Mouse (Mus musculus) limb, embryonic 11.5 days (tissue): Measurements from ENCODE around the gene Ptprj. TPM values are rescaled to one million over a fixed set of nuclear protein-coding genes. Genes with fewer than 3 reads are reported as not detected.

Source experiments
- ATAC-seq: fragments of 200-750 bp; cut with Nextera tagmentation; 2 replicates; pipeline ENCODE4 v1.8.0; 2017; ENCODE audit warnings: low read depth; ENCODE audit not compliant: insufficient number of reproducible peaks, low FRiP score, low TSS enrichment
- DNase-seq: peaks from one replicate; pipeline ENCODE4 v3.0.0-alpha.2; 2015; ENCODE audit warnings: low spot score
- H3K27ac ChIP-seq: fragments of 300-500 bp; sonication (generic); replicated peaks from 2 replicates; pipeline ENCODE4 v1.5.1; 2014; ENCODE audit warnings: low read depth, mild to moderate bottlenecking, low read length
- H3K27me3 ChIP-seq: fragments of 300-500 bp; sonication (generic); 2 replicates; pipeline ENCODE4 v1.6.1; 2014; ENCODE audit warnings: mild to moderate bottlenecking, low read length, mixed read lengths; ENCODE audit not compliant: control insufficient read depth, insufficient read depth
- H3K36me3 ChIP-seq: fragments of 300-500 bp; sonication (generic); 2 replicates; pipeline ENCODE4 v1.6.1; 2014; ENCODE audit warnings: mild to moderate bottlenecking, low read length, moderate library complexity, mixed read lengths; ENCODE audit not compliant: control insufficient read depth, insufficient read depth
- H3K4me1 ChIP-seq: fragments of 300-500 bp; sonication (generic); 2 replicates; pipeline ENCODE4 v1.6.1; 2014; ENCODE audit warnings: low read length, mixed read lengths; ENCODE audit not compliant: control insufficient read depth, insufficient read depth
- H3K4me2 ChIP-seq: fragments of 300-500 bp; sonication (generic); 2 replicates; pipeline ENCODE4 v1.6.1; 2014; ENCODE audit warnings: low read depth, mild to moderate bottlenecking, moderate library complexity; ENCODE audit not compliant: severe bottlenecking
- H3K4me3 ChIP-seq: fragments of 300-500 bp; sonication (generic); 2 replicates; pipeline ENCODE4 v1.5.1; 2014; ENCODE audit warnings: low read depth, low read length
- H3K9ac ChIP-seq: fragments of 300-500 bp; sonication (generic); 2 replicates; pipeline ENCODE4 v1.6.1; 2014; ENCODE audit warnings: mild to moderate bottlenecking, low read length
- H3K9me3 ChIP-seq: fragments of 300-500 bp; sonication (generic); 2 replicates; pipeline ENCODE4 v1.6.1; 2016; ENCODE audit warnings: low read length; ENCODE audit not compliant: control insufficient read depth
- WGBS: fragments of 180-500 bp; shearing (Covaris S2); extraction: QIAGEN DNeasy Blood & Tissue Kit; methylation state at CpG from one replicate; pipeline ENCODE4 v1.1.7; 2014; 5-methylcytosine and 5-hydroxymethylcytosine counted together
- polyA plus RNA-seq: library from polyadenylated mRNA; unstranded; fragments of >200 nt; fragmentation: Nextera tagmentation; extraction: Ambion mirVana; gene quantifications from 2 replicates; pipeline ENCODE4 v1.2.1, GENCODE M21; 2014

Ptprj gene
- polyA plus RNA-seq, 1 experiment from 2014 or later: 1.4 TPM

GRCm38 (mm10) chr2:90568091-90568490, 12.4 kb downstream of the Ptprj start:
- no peak overlapping the region for H3K4me2 ChIP-seq
- no peaks in the 10 kb centered on the region for H3K27me3 ChIP-seq
- no peaks in the 10 kb centered on the region for H3K4me1 ChIP-seq
- H3K27ac ChIP-seq: no peak overlapping the region
- H3K9ac ChIP-seq: no peak overlapping the region
- WGBS: 89% methylated on average over 7 of the region's 7 CpGs
- no peaks in the 10 kb centered on the region for H3K36me3 ChIP-seq
- no peaks in the 10 kb centered on the region for H3K9me3 ChIP-seq
- DNase-seq: no peak
- no peak for ATAC-seq
- no peak overlapping the region for H3K4me3 ChIP-seq

DNA sequence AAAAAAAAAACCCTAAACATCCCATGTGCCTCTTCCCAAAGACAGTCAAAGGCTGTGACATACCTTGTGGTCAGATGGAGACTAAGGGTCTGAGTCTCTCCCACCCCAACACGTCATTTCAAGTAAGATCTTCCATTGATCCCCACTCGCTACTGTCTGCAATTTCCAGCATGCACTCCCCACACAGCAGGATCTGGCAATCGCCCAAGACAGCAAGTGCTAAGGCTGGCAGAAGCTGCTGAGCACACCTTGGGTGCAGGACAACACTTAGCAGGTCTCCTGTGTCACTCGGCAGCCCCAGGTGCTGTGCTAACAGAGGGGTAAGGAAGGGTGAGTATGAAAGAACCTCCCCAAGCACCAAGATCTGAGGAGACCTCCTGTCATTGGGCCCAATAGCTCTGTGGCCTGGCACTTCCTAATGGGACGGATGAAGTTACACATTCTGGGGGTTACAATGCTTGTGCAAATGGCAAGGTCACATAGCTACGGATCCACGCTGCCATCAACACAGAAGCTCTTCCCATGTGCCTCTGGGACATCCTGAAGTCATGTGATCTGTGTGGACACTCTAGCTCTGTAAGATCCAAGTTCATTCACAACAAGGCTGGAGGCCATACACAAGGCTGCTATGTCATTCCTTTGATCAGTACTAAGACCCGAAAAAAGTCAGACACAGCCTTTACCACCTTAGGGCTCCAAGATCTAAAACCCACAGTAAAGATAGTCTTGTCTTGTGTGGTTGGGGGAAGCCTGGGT, 13.5 kb downstream of the Ptprj start:
- H3K4me3 ChIP-seq: no peak overlapping the region
- H3K36me3 ChIP-seq: no peaks in the 10 kb centered on the region
- DNase-seq (no peak), ATAC-seq (no peak)
- no peaks in the 10 kb centered on the region for H3K4me1 ChIP-seq
- no peak overlapping the region for H3K27ac ChIP-seq
- WGBS: 80% methylated on average over 8 of the region's 8 CpGs
- no peaks in the 10 kb centered on the region for H3K27me3 ChIP-seq
- H3K4me2 ChIP-seq: no peak overlapping the region
- H3K9ac ChIP-seq: no peak overlapping the region
- H3K9me3 ChIP-seq: no peaks in the 10 kb centered on the region

GRCm38 (mm10) chr2:90566046-90566445, 14.4 kb downstream of the Ptprj start:
- no peaks in the 10 kb centered on the region for H3K4me1 ChIP-seq
- H3K4me3 ChIP-seq: no peak overlapping the region
- DNase-seq (no peak), ATAC-seq (no peak)
- no peak overlapping the region for H3K4me2 ChIP-seq
- H3K36me3 ChIP-seq: no peaks in the 10 kb centered on the region
- H3K9ac ChIP-seq: no peak overlapping the region
- 57% methylated on average over 7 of the region's 7 CpGs for WGBS
- no peaks in the 10 kb centered on the region for H3K27me3 ChIP-seq
- no peak overlapping the region for H3K27ac ChIP-seq
- H3K9me3 ChIP-seq: no peaks in the 10 kb centered on the region

DNA sequence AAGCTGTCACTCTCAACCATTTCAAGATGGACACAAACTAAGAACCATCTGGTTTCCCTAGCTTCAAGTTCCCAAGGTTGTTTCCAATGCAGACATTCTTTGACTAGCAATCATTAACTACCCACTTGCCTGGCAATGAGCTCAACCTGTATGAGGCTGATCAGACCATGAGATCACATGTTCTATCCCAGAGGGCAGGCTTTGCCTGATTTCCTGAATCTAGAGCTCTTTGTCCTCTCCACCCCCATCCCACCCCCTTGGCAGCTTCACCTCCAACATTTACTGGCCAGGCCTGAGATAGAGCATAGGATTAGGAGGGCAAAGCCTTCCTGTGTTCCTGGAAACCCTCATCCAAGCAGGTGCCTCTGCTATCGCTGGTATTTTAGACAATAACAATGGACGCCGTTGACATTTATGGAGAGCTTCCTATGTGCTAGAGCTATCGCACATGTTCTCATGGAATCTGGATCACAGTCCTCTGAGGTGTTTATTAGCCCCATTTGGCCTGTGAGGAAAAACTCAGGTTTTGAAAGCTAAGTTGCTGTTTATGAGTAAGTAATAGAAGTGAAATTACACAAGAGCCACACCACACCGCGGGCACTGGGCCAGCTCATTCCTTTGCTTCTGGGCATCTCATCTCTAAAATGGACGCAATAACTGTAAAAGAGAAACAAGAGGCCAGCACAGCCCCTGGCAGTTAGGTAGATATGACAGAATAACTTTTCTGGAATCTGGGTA, 15.1 kb downstream of the Ptprj start:
- no peaks in the 10 kb centered on the region for H3K9me3 ChIP-seq
- no peak overlapping the region for H3K27ac ChIP-seq
- H3K36me3 ChIP-seq: no peaks in the 10 kb centered on the region
- ATAC-seq: no peak
- H3K9ac ChIP-seq: no peak overlapping the region
- no peak for DNase-seq
- no peaks in the 10 kb centered on the region for H3K27me3 ChIP-seq
- H3K4me1 ChIP-seq: no peaks in the 10 kb centered on the region
- 90% methylated on average over 7 of the region's 7 CpGs for WGBS
- no peak overlapping the region for H3K4me3 ChIP-seq
- no peak overlapping the region for H3K4me2 ChIP-seq

DNA sequence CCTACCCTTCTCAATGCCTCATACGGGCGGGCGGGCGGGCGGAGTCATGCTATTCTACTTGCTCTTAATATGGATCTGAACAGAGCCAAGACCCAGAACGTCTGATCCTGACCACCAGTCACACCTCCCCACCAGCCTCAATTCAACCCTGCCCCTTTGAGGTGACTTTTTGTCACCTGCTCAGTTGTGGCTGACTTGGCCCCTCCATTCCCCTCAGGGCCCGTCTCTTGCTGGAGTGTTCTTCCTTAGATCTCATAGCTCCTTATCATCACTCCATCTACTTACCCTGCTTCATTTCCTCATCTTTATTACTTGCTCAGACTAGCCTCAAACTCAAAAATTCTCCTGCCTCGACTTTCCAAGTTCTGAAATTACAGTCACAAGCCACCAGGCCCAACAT, 15.9 kb downstream of the Ptprj start:
- H3K9me3 ChIP-seq: no peaks in the 10 kb centered on the region
- no peaks in the 10 kb centered on the region for H3K27me3 ChIP-seq
- H3K4me2 ChIP-seq: no peak overlapping the region
- WGBS: 86% methylated on average over 8 of the region's 8 CpGs
- DNase-seq: no peak
- H3K27ac ChIP-seq: no peak overlapping the region
- H3K9ac ChIP-seq: no peak overlapping the region
- H3K4me3 ChIP-seq: no peak overlapping the region
- H3K4me1 ChIP-seq: no peaks in the 10 kb centered on the region
- no peaks in the 10 kb centered on the region for H3K36me3 ChIP-seq
- ATAC-seq: no peak

DNA sequence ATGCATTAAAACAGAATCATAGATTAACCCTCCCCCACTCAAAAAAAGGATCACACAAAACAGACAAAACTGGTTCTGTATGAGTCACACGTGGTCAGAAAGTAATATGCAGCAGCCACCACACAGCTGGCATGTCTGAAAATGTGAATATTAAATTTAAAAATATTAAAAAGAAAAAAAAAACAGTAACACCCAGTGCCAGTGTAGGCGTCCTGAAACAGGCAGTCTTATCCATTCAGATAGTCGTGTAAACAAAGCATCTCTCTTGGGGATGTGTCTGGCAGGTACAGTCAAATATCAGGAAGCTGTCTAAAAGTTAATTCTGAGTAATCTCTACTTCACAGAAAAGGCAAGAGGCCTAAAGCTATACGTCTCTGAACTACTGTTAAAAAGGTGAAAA, 17.3 kb downstream of the Ptprj start:
- H3K27ac ChIP-seq: no peak overlapping the region
- ATAC-seq: no peak
- no peak for DNase-seq
- no peak overlapping the region for H3K4me2 ChIP-seq
- H3K4me1 ChIP-seq: no peaks in the 10 kb centered on the region
- no peak overlapping the region for H3K4me3 ChIP-seq
- WGBS: 76% methylated on average over 4 of the region's 4 CpGs
- no peaks in the 10 kb centered on the region for H3K36me3 ChIP-seq
- H3K27me3 ChIP-seq: no peaks in the 10 kb centered on the region
- no peaks in the 10 kb centered on the region for H3K9me3 ChIP-seq
- H3K9ac ChIP-seq: no peak overlapping the region

GRCm38 (mm10) chr2:90562126-90562670, 18.2 kb downstream of the Ptprj start:
- Histone ChIP-seq H3K4me3 (no peak overlapping the region), H3K27me3 (no peaks in the 10 kb centered on the region), H3K4me1 (no peaks in the 10 kb centered on the region), H3K27ac (no peak overlapping the region), H3K9ac (no peak overlapping the region), H3K36me3 (no peaks in the 10 kb centered on the region), H3K4me2 (no peak overlapping the region), H3K9me3 (no peaks in the 10 kb centered on the region)
- DNase-seq (no peak), ATAC-seq (no peak)
- WGBS: 75% methylated on average over 8 of the region's 8 CpGs

DNA sequence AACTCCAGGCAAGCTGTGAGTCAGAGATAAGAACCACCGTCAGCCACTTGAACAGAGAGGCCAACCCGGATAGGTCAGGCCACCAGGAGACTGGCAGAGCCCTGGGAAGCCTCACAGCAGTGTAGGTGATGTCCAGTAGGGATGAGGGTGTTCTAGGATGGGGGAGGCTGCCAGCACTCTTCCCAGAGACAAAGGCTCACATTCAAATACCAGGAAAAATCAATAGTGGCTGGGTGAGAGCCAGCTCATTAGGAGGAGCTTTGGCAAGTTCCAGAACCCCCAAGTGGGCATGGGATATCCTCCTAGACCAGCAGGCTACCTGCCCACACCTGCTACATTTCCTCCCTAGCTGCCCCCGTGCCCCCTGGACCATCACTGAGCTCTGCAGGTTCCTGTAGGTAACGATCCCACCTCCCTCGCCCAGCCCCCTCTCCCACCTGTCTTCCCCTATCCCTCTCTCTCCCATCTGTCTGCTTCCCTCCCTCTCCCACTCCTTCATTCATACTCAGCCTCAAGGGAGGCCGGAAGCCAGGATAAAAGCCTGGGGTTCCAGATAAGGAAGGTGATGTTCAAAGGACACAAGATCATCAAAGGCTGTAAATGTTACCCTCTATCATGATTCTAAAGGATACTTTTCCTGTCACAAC, 20.1 kb downstream of the Ptprj start:
- no peaks in the 10 kb centered on the region for H3K4me1 ChIP-seq
- no peak overlapping the region for H3K4me3 ChIP-seq
- ATAC-seq: peak; percentile 52; the same call in 1 of the 2 replicates
- H3K27me3 ChIP-seq: no peaks in the 10 kb centered on the region
- H3K4me2 ChIP-seq: no peak overlapping the region
- H3K9ac ChIP-seq: peak overlapping the region; percentile 12; the same call in 1 of the 2 replicates
- WGBS: 69% methylated on average over 6 of the region's 6 CpGs
- H3K36me3 ChIP-seq: no peaks in the 10 kb centered on the region
- no peak overlapping the region for H3K27ac ChIP-seq
- no peak for DNase-seq
- H3K9me3 ChIP-seq: no peaks in the 10 kb centered on the region
